Mouse (Mus musculus): ENCODE measurements at regions not wholly inside any gene's neighbourhood (a gene's known extent, or its start where the extent isn't known, plus 50 kb on each side); places are given as distances from the start of the nearest gene placed in this dataset.

DNA sequence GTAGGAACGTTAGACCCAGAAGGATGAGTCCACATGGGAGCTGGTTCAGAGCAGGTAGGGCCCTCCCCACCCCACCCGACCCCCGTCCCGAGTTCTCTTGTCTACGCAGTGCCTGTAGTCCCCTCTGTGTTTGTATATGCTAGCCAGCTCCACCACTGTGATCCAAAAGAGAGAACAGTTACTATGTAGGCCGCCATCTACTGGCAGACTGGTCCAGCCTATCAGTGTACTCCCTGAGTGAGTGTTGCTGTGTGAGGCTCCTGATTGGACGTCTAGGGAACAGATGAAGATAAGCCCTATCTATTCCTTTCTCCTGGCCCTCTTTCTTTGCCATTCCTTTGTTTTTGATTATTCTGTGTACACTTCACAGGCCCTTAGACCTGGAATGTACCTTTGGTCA lies 120.6 kb upstream of the Ccnd2 start:
- TF ChIP-seq GATA1 (IDR thresholded peaks at IDR 0.05; ENCODE audit: borderline replicate concordance, low read length) = no peak
- no peak for TF ChIP-seq FLI1 (IDR thresholded peaks at IDR 0.05; ENCODE audit: low read length)

All from megakaryocyte, embryonic 14.5 days (primary cell).